Comparison of ENCODE assay signal across 20 mouse cellular contexts in the genomic region with DNA sequence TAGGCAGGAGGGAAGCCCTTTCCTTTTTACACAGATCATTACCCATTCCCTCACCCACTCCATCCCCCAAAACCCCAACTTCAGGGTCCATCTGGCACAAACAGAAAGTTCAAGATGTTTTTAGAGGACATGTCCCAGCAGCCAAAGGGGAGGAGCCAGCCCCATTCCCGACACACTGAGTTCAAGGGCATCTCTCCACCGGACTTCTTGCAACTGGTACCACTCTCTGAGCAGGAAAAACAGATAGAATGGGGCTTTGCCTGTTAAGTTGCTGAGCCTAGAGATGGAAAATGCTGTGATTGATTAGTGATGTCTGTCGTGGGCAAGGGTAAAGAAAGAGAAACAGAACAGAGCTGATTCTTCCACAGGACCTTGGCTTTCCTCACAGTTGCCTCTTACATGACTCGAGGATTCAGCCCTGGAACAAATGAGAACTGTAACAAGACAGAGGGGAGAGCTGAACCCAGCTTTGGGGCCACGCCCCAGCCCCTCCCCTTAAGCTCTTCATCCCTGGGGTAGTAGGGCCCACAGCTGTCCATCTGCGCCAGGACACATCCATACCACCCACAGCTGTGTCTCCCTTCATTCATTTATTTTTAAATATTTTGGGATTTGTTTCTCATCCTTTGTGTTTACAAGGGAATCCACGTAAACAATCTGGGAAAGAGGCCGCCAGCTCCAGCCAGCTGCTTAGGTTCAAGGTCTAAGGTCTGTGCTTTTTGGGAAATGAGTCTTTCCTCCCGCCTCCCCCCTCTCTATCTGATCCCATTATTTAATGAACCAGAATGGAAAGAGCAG. TPM values are rescaled to one million over a fixed set of nuclear protein-coding genes. Genes with fewer than 3 reads are reported as not detected.
A peak's percentile ranks its signal among the peaks of the same experiment; 100 is the strongest.
DNase-seq lines count a peak whose midpoint lies in the region; ATAC-seq and TF ChIP-seq lines count a peak whose summit lies in the region.
"Had no signal": no experiment of that assay in that cellular context is flagged by ENCODE, and none has a peak within 500 bp of the region (broad histone marks: within the 10 kb centered on the region; RNA-seq: fewer than 3 reads in every experiment).

No protein-coding gene starts in this region.

- H3K36me3 ChIP-seq in E14TG2a.4 (ENCODE audit: insufficient read depth, low read length) (no peaks in the 10 kb centered on the region), ES-Bruce4 (ENCODE audit: control insufficient read depth, insufficient read depth, low read length, poor library complexity, severe bottlenecking) (no peaks in the 10 kb centered on the region)
- H3K36me3 ChIP-seq in lung, embryonic 16.5 days (ENCODE audit: control insufficient read depth, insufficient read depth, low read length) = no peaks in the 10 kb centered on the region
- H3K36me3 ChIP-seq in stomach, embryonic 16.5 days (ENCODE audit: control insufficient read depth, insufficient read depth, low read length) = no peaks in the 10 kb centered on the region
- H3K36me3 ChIP-seq: embryonic facial prominence, embryonic 12.5 days; liver, embryonic 13.5 days had no signal

- no peak for TF ChIP-seq CTCF in E14TG2a.4 (conservative IDR thresholded peaks at IDR 0.05; ENCODE audit: low read length)
- TF ChIP-seq CTCF in ES-Bruce4 (IDR thresholded peaks at IDR 0.05; ENCODE audit: low read depth, low read length) = no peak

- H3K9me3 ChIP-seq in E14TG2a.4 (ENCODE audit: low read length) (no peaks in the 10 kb centered on the region), ES-Bruce4 (replicated peaks; ENCODE audit: control insufficient read depth, insufficient read depth, low read length, poor library complexity, severe bottlenecking) (0 out of 2 replicates have a peak, but pooled peaks cover 4% of the 10 kb centered on the region)
- H3K9me3 ChIP-seq in lung, embryonic 16.5 days (ENCODE audit: control insufficient read depth, low read length) = peaks cover 9% of the 10 kb centered on the region
- 0 out of 2 replicates have a peak, but pooled peaks cover 5% of the 10 kb centered on the region for H3K9me3 ChIP-seq in stomach, embryonic 16.5 days (replicated peaks; ENCODE audit: control insufficient read depth, low read length)

- DNase-seq in thymus, postnatal 4 days = no peak
- DNase-seq in right cerebral cortex, postnatal 4 days = no peak
- DNase-seq in right cerebral cortex, postnatal 25 days = no peak
- DNase-seq: adrenal gland, postnatal 14 days; cerebellum, adult 18-20 months; cerebellum, postnatal 36 days; gastrocnemius, postnatal 25 days; liver, embryonic 13.5 days; spleen, adult 18-20 months; thymus, adult 18-20 months had no signal

- peak overlapping the region; percentile 82 for H3K27ac ChIP-seq in ES-Bruce4 (ENCODE audit: insufficient read depth, low read length)
- no peak overlapping the region for H3K27ac ChIP-seq in lung, embryonic 16.5 days (ENCODE audit: low read length)
- H3K27ac ChIP-seq in stomach, embryonic 16.5 days (ENCODE audit: low read length) = no peak overlapping the region
- H3K27ac ChIP-seq: embryonic facial prominence, embryonic 12.5 days; kidney, postnatal 0 days; layer of hippocampus, adult 2 months; left cerebral cortex, adult 2 months; liver, embryonic 13.5 days had no signal

- ATAC-seq in lung, embryonic 16.5 days (ENCODE audit: low read depth) = peak; percentile 85
- peak; percentile 67; the same call in 1 of the 2 replicates for ATAC-seq in stomach, embryonic 16.5 days (ENCODE audit: insufficient read depth, low FRiP score)
- ATAC-seq: activated CD4-positive, CD25-positive, alpha-beta regulatory T cell, adult 4 months; midbrain, embryonic 16.5 days had no signal

- H3K27me3 ChIP-seq in E14TG2a.4 (ENCODE audit: insufficient read depth, low read length) (no peaks in the 10 kb centered on the region; the same call in 1 of the 2 replicates), ES-Bruce4 (ENCODE audit: control insufficient read depth, insufficient read depth, low read length, poor library complexity, severe bottlenecking) (no peaks in the 10 kb centered on the region)
- no peaks in the 10 kb centered on the region for H3K27me3 ChIP-seq in lung, embryonic 16.5 days (ENCODE audit: control insufficient read depth, insufficient read depth, low read depth, low read length)
- no peaks in the 10 kb centered on the region for H3K27me3 ChIP-seq in stomach, embryonic 16.5 days (ENCODE audit: control insufficient read depth, insufficient read depth, low read length)
- H3K27me3 ChIP-seq: embryonic facial prominence, embryonic 12.5 days; liver, embryonic 13.5 days had no signal

- H3K4me2 ChIP-seq in lung, embryonic 16.5 days (ENCODE audit: low read depth, low read length) = no peak overlapping the region
- H3K4me2 ChIP-seq in stomach, embryonic 16.5 days (ENCODE audit: low read depth, low read length) = no peak overlapping the region
- H3K4me2 ChIP-seq: embryonic facial prominence, embryonic 12.5 days; liver, embryonic 13.5 days had no signal

- no peak for TF ChIP-seq POLR2A in ES-Bruce4 (IDR thresholded peaks at IDR 0.05; ENCODE audit: insufficient read depth, low read length)

- WGBS in lung, embryonic 16.5 days = 40% methylated on average over 9 of the region's 9 CpGs
- 56% methylated on average over 9 of the region's 9 CpGs for WGBS in stomach, embryonic 16.5 days

- no peak for TF ChIP-seq EP300 in ES-Bruce4 (IDR thresholded peaks at IDR 0.05; ENCODE audit: insufficient read depth, low read depth, low read length)

- no peak overlapping the region for H3K9ac ChIP-seq in ES-Bruce4 (ENCODE audit: low read depth, poor library complexity, severe bottlenecking)
- H3K9ac ChIP-seq in lung, embryonic 16.5 days (ENCODE audit: low read length) = no peak overlapping the region
- H3K9ac ChIP-seq in stomach, embryonic 16.5 days (ENCODE audit: low read length) = no peak overlapping the region
- H3K9ac ChIP-seq: embryonic facial prominence, embryonic 12.5 days; liver, embryonic 13.5 days had no signal

- H3K4me1 ChIP-seq in E14TG2a.4 (replicated peaks; ENCODE audit: low read depth, low read length) (peaks cover 74% of the 10 kb centered on the region), ES-Bruce4 (ENCODE audit: control insufficient read depth, insufficient read depth, low read length) (peaks cover 17% of the 10 kb centered on the region)
- H3K4me1 ChIP-seq in lung, embryonic 16.5 days (replicated peaks; ENCODE audit: control insufficient read depth, insufficient read depth, low read length) = peaks cover 3% of the 10 kb centered on the region; the same call in 1 of the 2 replicates
- H3K4me1 ChIP-seq in stomach, embryonic 16.5 days (ENCODE audit: control insufficient read depth, insufficient read depth, low read length) = no peaks in the 10 kb centered on the region
- H3K4me1 ChIP-seq: embryonic facial prominence, embryonic 12.5 days; liver, embryonic 13.5 days had no signal

- peak overlapping the region; percentile 32; the same call in 1 of the 2 replicates for H3K4me3 ChIP-seq in E14TG2a.4 (replicated peaks; ENCODE audit: low read length)
- no peak overlapping the region for H3K4me3 ChIP-seq in ES-Bruce4 (ENCODE audit: low read depth, low read length)
- H3K4me3 ChIP-seq in lung, embryonic 16.5 days (ENCODE audit: low read length) = no peak overlapping the region
- H3K4me3 ChIP-seq in stomach, embryonic 16.5 days (replicated peaks; ENCODE audit: low read length) = no peak overlapping the region
- H3K4me3 ChIP-seq: embryonic facial prominence, embryonic 12.5 days; layer of hippocampus, adult 2 months; left cerebral cortex, adult 2 months; liver, embryonic 13.5 days had no signal

RNA-seq across cellular contexts. Expression of a gene that starts 58.7 kb away (rescaled TPM):
- polyA plus RNA-seq in ES-Bruce4 (2011; ENCODE audit: insufficient read depth, insufficient read length, low read depth, missing spikeins) = 0.59 and 1.0 TPM in 2 replicates
- 25.7 and 26.5 TPM in 2 replicates for polyA plus RNA-seq in lung, embryonic 16.5 days (2015; fragmentation: Nextera tagmentation; extraction: Ambion mirVana)
- polyA plus RNA-seq in stomach, embryonic 16.5 days (2015; fragmentation: Nextera tagmentation; extraction: Ambion mirVana) = 2.2 and 4.0 TPM in 2 replicates
- polyA plus RNA-seq: activated CD4-positive, CD25-positive, alpha-beta regulatory T cell, adult 4 months had no signal
